Mouse (Mus musculus): ENCODE results near the gene Gpr152. TPM values are rescaled to one million over a fixed set of nuclear protein-coding genes. Genes with fewer than 3 reads are reported as not detected.

The Gpr152 gene
- polyA plus RNA-seq, 1 experiment from 2014 or later: not detected

DNA sequence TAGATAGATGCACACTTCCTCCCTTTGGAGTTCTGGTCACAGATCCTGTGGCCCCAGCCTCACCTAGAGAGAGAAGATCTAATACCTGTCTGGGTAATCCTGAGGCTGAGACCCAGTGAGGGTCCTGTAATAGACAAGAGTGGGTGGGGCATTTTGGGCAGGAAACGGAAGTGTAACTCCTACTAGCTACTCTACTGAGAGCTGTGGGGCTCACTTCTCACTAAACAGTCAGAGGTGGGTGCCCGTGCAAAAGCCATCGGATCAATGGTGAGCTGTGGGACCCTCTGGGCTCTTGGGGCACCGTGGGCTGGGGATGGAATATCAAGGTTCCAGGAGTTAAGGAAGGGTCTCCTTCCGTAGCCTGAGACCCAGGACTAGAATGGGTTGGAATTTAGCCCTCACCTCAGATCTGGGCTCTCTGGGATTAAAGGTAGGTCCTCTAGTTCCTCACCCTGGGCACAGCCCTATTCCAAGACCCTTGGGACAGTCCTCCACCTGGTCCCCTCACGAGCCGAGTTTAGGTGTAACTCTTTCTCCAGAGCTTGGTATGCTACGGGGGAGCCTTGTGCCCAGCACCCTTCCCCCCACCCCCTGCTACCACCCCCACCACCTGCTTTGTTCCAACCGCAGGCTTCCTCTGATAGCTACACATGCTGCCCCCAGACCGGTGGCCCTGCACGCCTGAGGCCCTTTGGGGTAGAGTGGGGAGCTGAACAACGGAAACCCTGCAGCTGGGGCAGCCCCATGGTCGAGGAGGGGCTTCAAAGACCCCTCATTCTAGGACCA, 15.0 kb downstream of the Gpr152 start:
- Histone ChIP-seq H3K9ac (peak overlapping the region; percentile 41; the same call in 1 of the 2 replicates), H3K4me1 (peaks cover 42% of the 10 kb centered on the region), H3K36me3 (peaks cover 84% of the 10 kb centered on the region), H3K4me3 (peak overlapping the region; percentile 20), H3K27ac (peak overlapping the region; percentile 8; the same call in 1 of the 2 replicates), H3K4me2 (peak overlapping the region; percentile 46), H3K27me3 (replicated peaks) (no peaks in the 10 kb centered on the region), H3K9me3 (replicated peaks) (no peaks in the 10 kb centered on the region)
- 32% methylated on average over 13 of the region's 13 CpGs for WGBS (ENCODE audit: insufficient replicate concordance)
- peak; percentile 22; the same call in 1 of the 2 replicates for ATAC-seq

DNA sequence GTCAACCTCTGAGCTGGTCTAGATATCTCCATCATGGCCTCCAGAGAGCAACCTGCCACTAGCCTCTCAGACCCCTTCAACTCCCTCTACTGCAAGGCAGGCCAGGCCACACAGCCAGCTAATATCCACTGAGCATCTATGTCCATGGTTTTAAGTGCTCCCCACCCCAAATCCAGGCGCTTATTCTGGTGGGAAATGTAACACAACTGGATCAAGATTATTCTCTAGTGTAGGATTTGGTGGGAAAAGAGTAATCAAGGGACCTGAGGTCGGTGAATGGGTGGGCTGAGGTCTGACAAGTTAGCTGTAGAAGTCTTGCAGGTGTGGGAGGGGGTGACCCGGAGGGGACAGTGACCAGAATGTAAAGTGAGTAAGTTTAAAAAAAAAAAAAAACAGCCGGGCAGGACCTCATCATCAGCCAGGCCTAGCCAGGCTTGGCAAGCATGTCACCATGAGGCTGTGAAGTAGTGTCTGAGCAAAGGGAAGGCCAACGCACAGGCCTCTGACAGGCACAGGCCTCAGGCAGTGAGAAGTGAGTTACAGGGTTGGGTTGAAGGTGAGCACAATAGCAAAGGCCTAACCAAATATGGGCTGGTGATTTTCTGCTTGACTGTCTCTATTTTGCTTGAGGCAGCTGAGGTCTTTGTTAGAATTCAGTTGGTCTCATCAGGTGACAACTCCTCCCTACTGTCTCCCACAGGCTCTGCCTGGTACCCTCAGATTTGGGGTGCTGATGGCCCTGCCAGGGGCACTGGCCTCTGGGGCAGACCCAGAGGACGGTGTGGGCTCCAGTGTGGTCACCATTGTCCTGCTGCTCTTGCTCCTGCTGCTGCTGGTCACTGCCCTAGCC, 15.9 kb downstream of the Gpr152 start:
- Histone ChIP-seq H3K4me2 (peak overlapping the region; percentile 46), H3K27me3 (replicated peaks) (no peaks in the 10 kb centered on the region), H3K9ac (peak overlapping the region; percentile 41; the same call in 1 of the 2 replicates), H3K9me3 (replicated peaks) (no peaks in the 10 kb centered on the region), H3K27ac (peak overlapping the region; percentile 17; the same call in 1 of the 2 replicates), H3K4me1 (peaks cover 35% of the 10 kb centered on the region), H3K4me3 (peak overlapping the region; percentile 20), H3K36me3 (peaks cover 82% of the 10 kb centered on the region)
- WGBS (ENCODE audit: insufficient replicate concordance): 53% methylated on average over 6 of the region's 6 CpGs
- ATAC-seq: no peak

DNA sequence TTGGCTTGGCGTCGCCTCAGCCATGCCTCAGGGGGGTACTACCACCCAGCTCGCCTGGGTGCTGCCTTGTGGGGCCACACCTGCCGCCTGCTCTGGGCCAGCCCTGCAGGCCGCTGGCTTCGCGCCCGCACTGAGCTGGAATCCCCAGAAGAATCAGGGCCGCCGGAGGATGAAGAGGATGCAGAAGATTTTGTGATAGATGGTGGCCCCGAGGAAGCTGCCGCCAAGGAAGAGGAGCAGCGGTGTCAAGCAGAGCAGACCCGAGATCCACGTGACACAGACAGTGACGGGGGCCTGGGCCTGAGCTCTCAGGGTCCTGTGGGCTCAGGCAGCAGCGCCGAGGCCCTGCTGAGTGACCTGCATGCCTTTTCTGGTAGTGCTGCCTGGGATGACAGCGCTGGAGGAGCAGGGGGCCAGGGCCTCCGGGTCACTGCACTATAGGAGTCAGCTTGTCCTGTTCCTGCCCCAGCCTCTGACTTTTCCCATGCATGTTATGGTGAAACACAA, 16.5 kb downstream of the Gpr152 start:
- WGBS (ENCODE audit: insufficient replicate concordance): 69% methylated on average over 20 of the region's 20 CpGs
- Histone ChIP-seq H3K27ac (0 out of 2 replicates have a peak overlapping the region, but pooled peaks have one; percentile 17), H3K27me3 (replicated peaks) (no peaks in the 10 kb centered on the region), H3K9ac (no peak overlapping the region), H3K4me2 (peak overlapping the region; percentile 46), H3K9me3 (replicated peaks) (no peaks in the 10 kb centered on the region), H3K4me1 (peaks cover 35% of the 10 kb centered on the region), H3K36me3 (peaks cover 82% of the 10 kb centered on the region), H3K4me3 (no peak overlapping the region)
- no peak for ATAC-seq

DNA sequence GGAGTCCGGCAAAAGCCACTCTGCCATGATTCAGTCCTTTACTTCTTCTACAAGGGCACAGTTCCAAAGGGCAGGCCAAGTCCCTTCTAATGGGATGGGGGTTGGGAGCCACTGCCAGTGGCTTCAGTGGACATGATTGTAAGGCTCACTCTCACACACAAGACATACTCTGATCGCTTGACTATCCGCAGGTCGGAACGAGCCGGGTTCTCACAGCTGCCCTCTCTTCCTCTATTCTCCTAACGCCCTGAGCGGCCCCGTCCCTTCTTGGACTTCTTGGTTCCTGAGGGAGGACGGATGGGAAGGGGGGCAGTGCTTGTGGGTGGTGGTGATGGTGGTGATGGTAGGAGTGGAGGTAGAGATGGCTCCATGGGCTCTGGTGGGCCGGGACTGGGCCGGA, 17.2 kb downstream of the Gpr152 start:
- no peak for ATAC-seq
- H3K4me3 ChIP-seq: no peak overlapping the region
- no peak overlapping the region for H3K9ac ChIP-seq
- H3K9me3 ChIP-seq (replicated peaks): no peaks in the 10 kb centered on the region
- WGBS (ENCODE audit: insufficient replicate concordance): 85% methylated on average over 12 of the region's 12 CpGs
- H3K4me2 ChIP-seq: no peak overlapping the region
- H3K36me3 ChIP-seq: peaks cover 82% of the 10 kb centered on the region
- peaks cover 34% of the 10 kb centered on the region for H3K4me1 ChIP-seq
- no peak overlapping the region; the same call in 1 of the 2 replicates for H3K27ac ChIP-seq
- H3K27me3 ChIP-seq (replicated peaks): no peaks in the 10 kb centered on the region

DNA sequence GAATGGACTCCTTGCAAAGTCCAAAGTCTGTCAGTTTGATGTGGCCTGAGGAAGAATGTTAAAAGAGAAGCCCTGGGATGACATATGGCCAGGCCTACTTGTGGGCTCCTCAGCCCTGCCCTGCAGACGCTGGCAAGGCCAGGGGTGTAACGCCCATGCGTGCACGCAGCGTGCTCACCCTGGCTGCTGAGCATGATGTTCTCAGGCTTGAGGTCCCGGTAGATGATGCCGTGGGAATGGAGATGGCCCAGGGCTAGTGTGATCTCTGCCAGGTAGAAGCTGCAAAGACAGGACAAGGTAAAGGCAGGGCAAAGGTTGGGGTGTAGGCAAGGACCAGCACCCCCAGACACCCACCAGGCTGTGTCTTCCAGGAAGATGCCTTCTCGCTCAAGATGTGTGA, 19.5 kb downstream of the Gpr152 start:
- Histone ChIP-seq H3K27ac (no peak overlapping the region), H3K27me3 (replicated peaks) (no peaks in the 10 kb centered on the region), H3K36me3 (peaks cover 63% of the 10 kb centered on the region), H3K9ac (no peak overlapping the region), H3K4me1 (peaks cover 41% of the 10 kb centered on the region), H3K4me2 (no peak overlapping the region), H3K4me3 (no peak overlapping the region), H3K9me3 (replicated peaks) (no peaks in the 10 kb centered on the region)
- ATAC-seq: no peak
- 87% methylated on average over 8 of the region's 8 CpGs for WGBS (ENCODE audit: insufficient replicate concordance)

DNA sequence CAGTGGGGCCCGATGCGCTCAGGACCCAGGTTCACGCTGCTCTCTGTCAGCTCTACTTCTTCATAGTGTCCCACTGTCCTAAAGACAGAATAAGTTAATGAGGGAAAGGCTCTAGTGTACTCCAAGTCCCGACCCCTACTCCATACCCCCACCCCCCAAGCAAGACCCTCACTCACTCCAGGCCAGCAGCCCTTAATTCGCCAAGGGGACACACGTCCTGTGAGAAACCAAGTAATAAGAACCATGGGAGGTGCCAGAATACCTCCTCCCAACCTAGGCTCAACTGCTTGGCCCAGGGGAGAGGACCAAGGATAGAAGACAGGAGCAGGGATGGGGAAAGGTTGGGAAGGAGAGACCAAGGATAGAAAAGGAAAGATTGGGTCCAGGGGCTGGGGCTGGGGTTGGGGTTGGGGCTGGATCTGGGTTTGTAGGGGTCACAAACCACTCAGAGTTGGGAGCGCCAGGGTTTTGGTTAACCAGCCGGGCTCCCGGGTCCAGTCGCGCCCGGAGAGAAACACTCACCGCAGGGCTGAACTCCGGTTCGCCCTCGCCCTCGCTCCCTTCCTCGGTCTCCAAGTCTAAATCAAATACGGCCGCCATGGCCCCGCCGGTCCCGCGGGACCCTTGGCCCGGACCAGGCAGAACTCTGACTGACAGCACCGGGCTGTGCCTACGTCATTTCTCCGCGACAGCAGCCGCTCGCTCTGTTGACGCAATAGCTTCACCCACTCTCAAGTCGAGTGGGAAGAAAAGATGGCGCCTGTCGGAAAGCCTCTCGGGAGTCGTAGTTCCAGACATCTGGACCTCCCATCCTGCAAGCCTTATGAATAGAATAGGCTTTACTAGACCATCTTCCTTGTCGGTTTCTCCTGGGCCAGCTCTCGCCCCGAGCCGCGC, 23.3 kb downstream of the Gpr152 start, which contains the start of gene Rps6kb2:
TSS of gene Rps6kb2 (minus strand) at position 709 of the 897 bp plus-strand sequence.
- Histone ChIP-seq H3K4me1 (peaks cover 48% of the 10 kb centered on the region), H3K27me3 (replicated peaks) (no peaks in the 10 kb centered on the region), H3K4me3 (peak within 1 kb of the TSS; percentile 76), H3K36me3 (peaks cover 38% of the 10 kb centered on the region), H3K9ac (peak within 1 kb of the TSS; percentile 77), H3K9me3 (replicated peaks) (no peaks in the 10 kb centered on the region), H3K27ac (peak within 1 kb of the TSS; percentile 73), H3K4me2 (peak within 1 kb of the TSS; percentile 92)
- 5% methylated on average over 42 of the region's 42 CpGs for WGBS (ENCODE audit: insufficient replicate concordance)
- ATAC-seq: peak; percentile 80

DNA sequence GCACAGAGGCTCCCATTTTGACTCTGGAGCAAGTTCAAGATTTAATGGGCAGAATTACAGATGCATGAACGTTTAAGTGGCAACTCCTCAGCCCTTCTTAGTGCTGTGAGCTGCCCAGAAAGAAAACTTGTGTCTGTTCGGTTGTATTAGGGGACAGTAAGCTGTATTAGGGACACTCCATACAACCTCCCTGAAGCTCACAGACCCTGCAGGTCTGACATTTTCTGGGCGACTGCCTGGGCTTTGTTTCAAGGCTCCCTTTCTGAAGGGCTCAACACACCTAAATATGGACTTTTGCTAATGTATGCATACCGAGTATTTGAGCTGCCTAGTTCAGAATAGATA, 23.9 kb downstream of the Gpr152 start:
- Histone ChIP-seq H3K9me3 (replicated peaks) (no peaks in the 10 kb centered on the region), H3K36me3 (peaks cover 32% of the 10 kb centered on the region), H3K4me2 (peak overlapping the region; percentile 92), H3K9ac (peak overlapping the region; percentile 77), H3K27me3 (replicated peaks) (no peaks in the 10 kb centered on the region), H3K4me1 (peaks cover 51% of the 10 kb centered on the region), H3K27ac (peak overlapping the region; percentile 73), H3K4me3 (peak overlapping the region; percentile 76)
- 28% methylated on average over 4 of the region's 4 CpGs for WGBS (ENCODE audit: insufficient replicate concordance)
- peak; percentile 25; the same call in 1 of the 2 replicates for ATAC-seq

DNA sequence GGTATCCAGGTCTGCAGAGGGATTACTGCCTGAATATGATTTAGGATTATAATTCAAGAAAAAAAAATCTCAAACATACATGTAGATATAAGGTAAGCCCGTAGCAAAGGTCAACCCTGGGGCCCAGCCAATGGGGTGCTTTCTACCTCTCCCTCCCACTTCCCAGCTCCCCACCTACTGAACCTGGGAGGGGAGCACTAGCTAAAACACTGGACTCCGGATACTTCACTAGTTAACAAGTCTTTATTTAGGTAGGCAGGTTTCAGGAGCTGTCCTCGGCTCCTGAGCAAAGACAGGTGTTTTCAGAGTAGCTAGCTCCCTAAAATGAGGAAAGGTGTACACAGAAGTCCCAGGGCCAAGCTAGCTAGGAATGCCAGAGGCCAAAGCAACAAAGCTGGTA, 24.5 kb downstream of the Gpr152 start:
- peak overlapping the region; percentile 73 for H3K27ac ChIP-seq
- no peak for ATAC-seq
- H3K27me3 ChIP-seq (replicated peaks): no peaks in the 10 kb centered on the region
- H3K4me1 ChIP-seq: peaks cover 57% of the 10 kb centered on the region
- 80% methylated on average over 3 of the region's 3 CpGs for WGBS (ENCODE audit: insufficient replicate concordance)
- H3K9me3 ChIP-seq (replicated peaks): no peaks in the 10 kb centered on the region
- H3K4me3 ChIP-seq: peak overlapping the region; percentile 76; the same call in 1 of the 2 replicates
- peaks cover 26% of the 10 kb centered on the region for H3K36me3 ChIP-seq
- no peak overlapping the region for H3K9ac ChIP-seq
- peak overlapping the region; percentile 92 for H3K4me2 ChIP-seq

DNA sequence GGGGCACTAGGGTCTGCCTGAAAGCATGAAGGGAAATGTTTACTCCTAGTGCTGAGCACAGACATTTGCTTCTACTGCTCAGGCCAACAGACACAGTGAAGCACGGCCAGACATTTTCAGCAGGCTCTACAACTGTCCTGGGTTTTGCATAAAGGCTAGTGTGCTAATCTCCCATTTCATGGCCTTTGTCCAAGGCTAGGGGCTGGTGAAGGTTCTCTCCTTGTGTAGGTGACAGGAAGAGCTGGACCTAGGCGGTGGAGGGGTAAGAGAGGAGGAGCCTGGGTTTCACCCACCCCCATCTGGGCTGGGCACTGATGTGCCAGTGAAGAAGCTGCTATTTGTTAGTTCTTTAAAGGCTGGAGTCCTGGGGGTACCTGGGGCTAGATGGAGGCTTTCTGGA, 25.1 kb downstream of the Gpr152 start:
- H3K9ac ChIP-seq: 0 out of 2 replicates have a peak overlapping the region, but pooled peaks have one; percentile 32
- ATAC-seq: no peak
- H3K4me3 ChIP-seq: no peak overlapping the region
- 67% methylated on average over 2 of the region's 2 CpGs for WGBS (ENCODE audit: insufficient replicate concordance)
- H3K4me2 ChIP-seq: no peak overlapping the region
- peaks cover 20% of the 10 kb centered on the region for H3K36me3 ChIP-seq
- H3K4me1 ChIP-seq: peaks cover 60% of the 10 kb centered on the region
- peak overlapping the region; percentile 63; the same call in 1 of the 2 replicates for H3K27ac ChIP-seq
- no peaks in the 10 kb centered on the region for H3K9me3 ChIP-seq (replicated peaks)
- H3K27me3 ChIP-seq (replicated peaks): no peaks in the 10 kb centered on the region

DNA sequence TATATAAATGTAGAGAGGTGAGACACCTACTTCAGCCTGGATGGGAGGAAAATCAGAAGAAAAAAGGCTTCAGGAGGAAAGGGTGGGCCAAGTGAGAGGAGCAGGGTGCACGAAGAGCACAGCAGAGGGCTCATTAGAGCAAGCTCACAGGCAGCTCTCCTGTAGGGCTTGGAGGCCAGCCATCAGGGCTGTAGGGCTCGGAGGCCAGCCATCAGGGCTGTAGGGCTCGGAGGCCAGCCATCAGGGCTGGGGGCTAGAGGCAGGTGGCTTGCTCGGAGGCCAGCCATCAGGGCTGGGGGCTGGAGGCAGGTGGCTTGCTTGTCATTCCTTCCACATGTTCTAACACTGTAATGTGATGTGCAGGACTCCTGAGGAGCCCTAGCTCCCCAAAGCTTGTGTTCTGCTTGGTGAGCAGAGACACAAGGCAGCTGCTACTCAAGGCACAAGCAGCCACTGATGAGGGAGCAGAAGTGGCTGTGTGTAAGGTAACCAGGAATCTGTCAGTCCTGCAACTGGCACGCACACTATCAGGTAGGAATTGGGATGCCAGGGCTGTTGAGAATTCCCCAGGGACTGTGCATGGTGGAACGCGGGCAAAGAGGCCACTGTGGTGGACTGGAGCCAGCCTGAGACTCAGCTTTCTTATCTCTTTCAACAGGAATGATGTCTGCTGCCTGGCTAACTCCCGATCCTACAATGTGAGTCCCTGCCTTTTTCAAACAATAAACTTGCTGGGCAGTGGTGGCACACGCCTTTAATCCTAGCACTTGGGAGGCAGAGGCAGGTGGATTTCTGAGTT, 27.3 kb downstream of the Gpr152 start:
- no peak overlapping the region; the same call in 1 of the 2 replicates for H3K4me2 ChIP-seq
- no peak overlapping the region for H3K27ac ChIP-seq
- H3K4me1 ChIP-seq: peaks cover 76% of the 10 kb centered on the region
- ATAC-seq: no peak
- no peak overlapping the region for H3K4me3 ChIP-seq
- 68% methylated on average over 9 of the region's 9 CpGs for WGBS (ENCODE audit: insufficient replicate concordance)
- H3K9ac ChIP-seq: peak overlapping the region; percentile 12; the same call in 1 of the 2 replicates
- H3K9me3 ChIP-seq (replicated peaks): no peaks in the 10 kb centered on the region
- peaks cover 2% of the 10 kb centered on the region for H3K36me3 ChIP-seq
- H3K27me3 ChIP-seq (replicated peaks): no peaks in the 10 kb centered on the region; the same call in 1 of the 2 replicates

All from liver, embryonic 12.5 days (tissue).